Mouse (Mus musculus): ENCODE data around the gene Tmem164.

Tmem164 gene

GRCm38 (mm10) chrX:142748574-142748973 is 67.4 kb downstream of the Tmem164 start:
- ATAC-seq (ENCODE audit: low TSS enrichment): peak; percentile 91

GRCm38 (mm10) chrX:142750775-142751174 is 69.6 kb downstream of the Tmem164 start:
- ATAC-seq (ENCODE audit: low TSS enrichment): no peak

GRCm38 (mm10) chrX:142755542-142755941 is 74.3 kb downstream of the Tmem164 start:
- ATAC-seq (ENCODE audit: low TSS enrichment): no peak

- peak; percentile 57 for ATAC-seq (ENCODE audit: low TSS enrichment)
These were observed 79.2 kb downstream of the Tmem164 start for GRCm38 (mm10) chrX:142760415-142760814.

- ATAC-seq (ENCODE audit: low TSS enrichment): no peak
These were observed 82.1 kb downstream of the Tmem164 start for GRCm38 (mm10) chrX:142763337-142763736.

- no peak for ATAC-seq (ENCODE audit: low TSS enrichment)
These were observed 88.5 kb downstream of the Tmem164 start for GRCm38 (mm10) chrX:142769698-142770097.

DNA sequence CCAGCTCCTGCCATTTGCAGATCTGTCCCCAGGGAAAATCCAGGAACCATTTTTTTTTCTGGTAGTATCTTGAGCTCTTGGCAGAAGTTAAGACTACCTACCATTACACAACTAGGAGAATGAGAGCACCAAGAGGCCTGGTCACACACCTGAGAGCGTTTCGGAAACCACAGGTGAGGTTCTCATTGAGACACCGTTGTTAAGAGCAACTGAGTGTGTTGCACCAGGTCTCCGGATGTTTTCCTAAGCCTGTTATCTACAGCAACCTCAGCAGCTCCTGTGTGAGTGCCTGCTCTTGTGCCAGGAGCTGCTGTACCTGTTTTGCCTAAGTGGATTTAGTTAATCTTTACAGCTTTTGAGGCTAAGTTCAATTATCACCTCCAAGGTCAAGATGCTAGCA is 92.5 kb downstream of the Tmem164 start:
- ATAC-seq (ENCODE audit: low TSS enrichment): no peak

DNA sequence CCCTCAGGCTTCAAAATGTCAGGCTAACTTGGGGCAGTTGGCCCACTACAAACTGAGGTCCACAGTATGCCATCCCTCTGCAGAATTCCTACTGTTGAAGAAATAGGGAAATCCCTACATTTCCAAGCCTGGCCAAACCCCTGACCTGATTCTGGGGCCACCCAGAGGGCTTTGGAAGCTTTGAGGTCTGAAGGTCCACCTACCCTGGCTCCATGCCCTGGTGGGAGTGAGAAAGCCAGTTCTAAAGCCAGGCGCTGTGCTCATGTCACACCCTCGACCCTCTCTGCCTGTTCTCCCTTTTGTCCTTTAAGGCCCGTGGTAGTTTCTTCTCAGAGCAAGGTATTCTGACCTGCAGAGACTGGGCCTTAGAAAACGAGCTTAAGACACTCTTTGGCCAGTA is 94.9 kb downstream of the Tmem164 start:
- ATAC-seq (ENCODE audit: low TSS enrichment): no peak

DNA sequence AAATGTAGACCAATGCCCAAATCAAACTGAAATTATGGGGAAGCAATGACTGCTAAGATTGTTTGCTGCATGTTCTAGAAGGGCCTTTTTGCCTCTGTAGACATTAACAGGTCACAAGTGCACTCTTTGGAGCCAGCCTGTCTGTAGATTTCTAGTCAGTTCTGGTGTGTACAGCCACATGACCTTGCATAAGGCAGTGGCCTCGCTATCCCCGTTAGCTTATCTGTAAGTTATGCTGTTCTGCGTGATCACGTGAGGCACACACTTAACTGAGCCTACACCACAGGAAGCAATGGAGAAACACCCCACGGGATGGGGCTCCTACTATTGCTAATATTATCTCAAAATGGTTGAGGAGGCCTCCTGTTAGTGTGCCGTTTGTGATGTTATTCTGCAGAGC is 97.4 kb downstream of the Tmem164 start:
- ATAC-seq (ENCODE audit: low TSS enrichment): no peak

DNA sequence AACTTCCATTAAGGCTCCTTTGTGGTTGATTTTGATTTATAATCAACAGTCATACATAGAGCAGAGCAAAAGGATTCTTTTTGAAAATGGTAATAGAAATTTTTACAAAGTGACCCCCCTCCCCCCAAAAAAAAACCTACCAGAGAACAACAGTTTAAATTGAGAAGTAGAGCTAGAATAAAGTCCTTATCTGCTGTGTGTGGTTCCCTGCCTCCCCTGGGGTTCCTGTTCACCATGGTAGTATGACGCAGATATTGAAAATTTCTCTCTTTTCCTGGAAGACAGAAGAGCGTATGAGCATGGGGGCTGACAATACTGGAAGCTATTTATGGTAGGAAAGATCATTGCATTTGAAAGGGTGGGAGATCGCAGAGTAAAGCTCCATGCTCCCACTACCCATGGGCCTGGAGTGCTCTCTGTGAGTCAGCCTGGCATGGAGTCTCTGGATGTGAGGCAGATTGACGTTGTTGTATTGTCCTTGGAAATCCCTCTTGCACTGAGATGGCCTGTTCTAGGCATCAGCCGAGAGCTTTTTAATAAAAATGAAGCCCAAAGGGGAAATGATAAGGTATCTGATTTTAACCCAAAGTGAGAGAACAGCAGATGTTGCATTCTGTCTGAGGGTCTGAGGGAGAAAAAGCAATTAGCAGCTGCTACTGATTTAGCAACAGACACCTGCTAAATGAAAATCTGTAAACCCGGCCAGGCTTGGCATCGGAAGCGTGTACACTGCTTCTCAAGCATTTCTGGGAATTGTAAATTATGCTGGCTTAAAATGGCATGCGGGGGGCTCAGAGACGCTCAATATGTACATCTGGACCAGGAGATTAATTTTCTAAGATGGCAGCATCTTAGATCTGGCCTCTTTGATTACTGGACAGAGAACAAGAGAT is 105.2 kb downstream of the Tmem164 start:
- peak; percentile 76 for ATAC-seq (ENCODE audit: low TSS enrichment)

DNA sequence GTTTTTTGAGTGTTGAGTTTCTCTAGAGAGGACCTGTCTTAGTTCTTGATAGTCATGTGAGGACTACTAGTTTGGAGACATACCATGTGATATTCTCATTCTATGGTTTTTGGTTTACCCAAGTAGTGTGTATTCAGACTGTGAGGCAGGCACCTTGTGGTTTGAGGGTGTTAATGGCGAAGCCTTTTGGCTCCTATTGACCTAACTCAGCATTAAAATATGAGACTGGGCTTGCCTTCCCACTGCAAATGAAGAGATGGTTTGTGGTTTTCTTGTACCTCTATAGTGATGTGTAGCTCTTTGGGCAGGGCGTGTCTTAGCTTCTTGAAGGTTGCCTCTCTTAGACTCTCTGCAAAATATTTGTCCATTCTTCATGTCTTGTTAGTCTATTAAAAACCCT is 111.0 kb downstream of the Tmem164 start:
- no peak for ATAC-seq (ENCODE audit: low TSS enrichment)

- ATAC-seq (ENCODE audit: low TSS enrichment): no peak
These were observed 112.9 kb downstream of the Tmem164 start for GRCm38 (mm10) chrX:142794069-142794610.

- ATAC-seq (ENCODE audit: low TSS enrichment): no peak
These were observed 123.4 kb downstream of the Tmem164 start for GRCm38 (mm10) chrX:142804596-142804995.

GRCm38 (mm10) chrX:142806126-142806525 is 124.9 kb downstream of the Tmem164 start:
- ATAC-seq (ENCODE audit: low TSS enrichment): peak; percentile 51

DNA sequence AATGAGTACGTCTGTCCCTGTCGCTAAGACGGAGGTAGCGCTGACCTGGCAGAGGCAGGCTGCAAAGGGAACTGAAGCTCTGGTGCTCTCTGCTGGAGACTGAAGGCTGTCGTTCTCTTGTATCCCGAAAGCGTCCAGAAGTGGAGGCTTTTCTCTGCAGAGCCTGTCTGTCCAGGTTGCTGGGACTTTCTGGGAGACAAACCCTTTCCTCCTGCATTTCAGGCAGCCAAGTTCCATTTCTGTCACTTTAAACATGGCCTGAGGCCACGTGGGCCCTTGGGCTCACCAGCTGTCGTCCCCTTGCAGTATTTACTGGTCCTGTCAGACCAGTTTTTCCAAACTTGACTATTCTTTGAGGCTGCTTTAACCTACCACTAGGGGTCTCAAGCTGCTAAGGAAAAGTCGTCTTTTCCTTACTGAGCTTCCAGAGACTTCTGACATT is 125.4 kb downstream of the Tmem164 start:
- peak; percentile 91 for ATAC-seq (ENCODE audit: low TSS enrichment)

DNA sequence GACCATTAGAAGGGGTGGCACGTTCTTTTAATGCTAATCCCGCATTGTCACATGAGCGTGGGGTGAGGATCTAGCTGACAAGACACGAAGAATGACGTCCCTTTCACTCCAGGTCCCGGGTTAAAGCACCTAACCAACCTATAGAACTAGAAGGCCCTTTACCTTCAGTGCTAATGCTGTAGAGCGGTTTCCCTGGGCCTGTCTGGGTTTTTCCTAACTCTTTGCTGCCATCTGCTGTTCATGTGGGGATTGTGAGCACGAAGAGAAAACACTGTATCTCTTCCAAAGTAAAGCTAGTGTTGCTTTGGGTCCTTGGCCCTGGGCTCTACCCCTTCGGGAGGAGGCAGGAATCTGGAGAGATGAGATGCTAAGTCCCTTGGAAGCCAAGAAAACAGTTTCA is 127.2 kb downstream of the Tmem164 start:
- ATAC-seq (ENCODE audit: low TSS enrichment): peak; percentile 73

- ATAC-seq (ENCODE audit: low TSS enrichment): peak; percentile 85
These were observed 131.9 kb downstream of the Tmem164 start for GRCm38 (mm10) chrX:142813146-142813545.

DNA sequence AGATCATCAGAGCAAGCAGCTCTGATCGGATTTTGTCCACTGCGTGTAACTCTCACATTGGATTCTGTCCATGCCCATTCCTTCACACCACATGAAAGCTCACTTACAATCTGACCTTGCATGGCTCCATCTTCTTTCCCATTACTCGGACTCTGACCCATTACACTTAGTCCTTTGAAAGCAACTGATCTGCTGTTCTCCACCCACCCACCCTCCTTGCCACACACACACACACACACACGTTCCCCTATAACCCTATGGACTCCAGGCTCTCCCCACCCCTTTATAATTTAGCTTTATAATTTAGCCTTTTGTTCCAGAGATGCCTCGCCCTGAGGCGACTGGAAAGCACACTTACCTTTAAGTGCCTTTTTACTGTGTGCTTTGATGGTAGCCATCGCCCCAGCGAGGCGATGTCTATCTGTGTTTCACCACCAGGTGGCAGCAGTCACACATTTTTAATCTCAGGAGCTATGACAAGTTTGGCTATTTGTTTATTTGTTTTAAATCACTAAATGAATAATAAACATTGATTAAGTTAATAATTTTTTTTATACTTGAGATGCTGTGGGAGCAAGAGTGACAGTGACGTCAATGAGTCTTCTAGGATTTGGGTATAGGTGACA is 137.0 kb downstream of the Tmem164 start:
- ATAC-seq (ENCODE audit: low TSS enrichment): peak; percentile 57; the same call in 1 of the 2 replicates

DNA sequence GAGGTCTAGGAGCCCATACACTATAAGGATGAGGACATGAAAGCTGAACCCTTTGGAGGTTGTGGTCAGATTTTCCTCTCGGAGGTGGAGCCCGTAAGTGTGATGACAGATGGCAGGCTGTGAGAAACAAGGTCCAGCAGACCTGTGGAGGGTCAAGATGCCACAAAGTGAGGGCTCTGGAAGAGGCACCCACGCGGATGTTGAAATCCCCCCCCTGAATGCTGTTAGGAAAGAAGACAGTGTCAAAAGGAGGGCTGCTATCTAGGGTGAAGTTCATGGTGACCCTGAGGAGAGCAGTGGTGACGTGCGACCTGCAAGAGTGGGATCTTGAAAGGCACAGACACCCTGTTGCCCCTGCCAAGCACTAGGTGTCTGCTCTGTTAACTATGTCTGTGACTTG is 140.0 kb downstream of the Tmem164 start:
- ATAC-seq (ENCODE audit: low TSS enrichment): no peak

DNA sequence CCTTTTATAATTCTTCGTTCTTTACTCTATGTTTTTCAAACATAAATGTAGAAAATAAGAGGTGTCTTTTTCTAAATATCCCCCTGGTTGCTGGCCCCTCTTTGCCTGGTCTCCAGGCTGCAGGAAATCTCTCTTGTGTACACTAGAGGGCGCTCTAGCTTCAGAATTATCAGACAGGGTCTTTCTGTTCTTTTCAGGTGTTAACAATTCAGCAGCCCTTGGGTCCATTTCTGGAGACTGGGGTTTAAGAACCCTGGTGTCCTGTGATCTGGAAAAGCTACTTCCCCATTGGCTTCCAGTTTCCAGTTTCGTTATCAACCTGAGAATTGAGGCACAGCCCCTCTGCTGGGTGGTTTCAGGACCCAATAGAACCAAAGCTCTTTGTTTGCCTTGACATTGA is 140.6 kb downstream of the Tmem164 start:
- no peak for ATAC-seq (ENCODE audit: low TSS enrichment)

DNA sequence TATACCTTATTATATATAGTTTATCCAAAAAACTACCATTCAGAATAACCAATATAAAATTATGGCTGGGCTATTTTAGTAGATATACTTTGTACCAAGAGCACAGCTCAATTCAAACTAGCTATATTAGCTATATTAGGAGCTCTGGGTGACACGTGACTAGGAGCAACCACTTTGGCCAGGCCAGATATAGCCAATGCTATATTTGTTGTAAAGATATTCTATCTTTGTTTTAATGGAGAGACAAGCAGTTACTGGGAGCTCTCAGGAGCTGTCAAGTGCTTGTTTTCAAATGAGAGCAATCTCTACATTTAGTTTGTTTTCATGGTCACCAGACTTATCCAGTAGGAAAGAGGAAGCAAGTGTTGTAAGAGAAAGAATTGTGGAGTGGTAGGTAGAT is 144.1 kb downstream of the Tmem164 start:
- ATAC-seq (ENCODE audit: low TSS enrichment): no peak

GRCm38 (mm10) chrX:142827644-142828043 is 146.4 kb downstream of the Tmem164 start:
- ATAC-seq (ENCODE audit: low TSS enrichment): no peak
